Comparison of ENCODE assay signal across 12 mouse cellular contexts in genomic region chr15:80839653-80840420, GRCm38 (mm10).
DNase-seq lines count a peak whose midpoint lies in the region; ATAC-seq and TF ChIP-seq lines count a peak whose summit lies in the region.
"Had no signal": no experiment of that assay in that cellular context is flagged by ENCODE, and none has a peak within 500 bp of the region (broad histone marks: within the 10 kb centered on the region; RNA-seq: fewer than 3 reads in every experiment).

No protein-coding gene starts in this region.

- H3K9ac ChIP-seq in stomach, postnatal 0 days (ENCODE audit: low read length): no peak overlapping the region
- no peak overlapping the region for H3K9ac ChIP-seq in hindbrain, embryonic 16.5 days (ENCODE audit: low read depth, low read length)
- no peak overlapping the region for H3K9ac ChIP-seq in heart, embryonic 11.5 days (ENCODE audit: low read depth, low read length)
- H3K9ac ChIP-seq: heart, embryonic 12.5 days had no signal

- 0 out of 2 replicates have a peak overlapping the region, but pooled peaks have one; percentile 30 for H3K27ac ChIP-seq in stomach, postnatal 0 days (replicated peaks)
- no peak overlapping the region for H3K27ac ChIP-seq in hindbrain, embryonic 16.5 days (ENCODE audit: low read depth, low read length)
- no peak overlapping the region for H3K27ac ChIP-seq in heart, embryonic 11.5 days (ENCODE audit: low read depth, low read length)
- H3K27ac ChIP-seq: hindbrain, embryonic 10.5 days had no signal

- H3K4me1 ChIP-seq in stomach, postnatal 0 days (replicated peaks; ENCODE audit: control insufficient read depth, insufficient read depth): peaks cover 3% of the 10 kb centered on the region; the same call in 1 of the 2 replicates
- peaks cover 5% of the 10 kb centered on the region for H3K4me1 ChIP-seq in hindbrain, embryonic 16.5 days (ENCODE audit: control insufficient read depth, insufficient read depth, low read depth, low read length)
- peaks cover 23% of the 10 kb centered on the region for H3K4me1 ChIP-seq in heart, embryonic 11.5 days (ENCODE audit: control insufficient read depth, insufficient read depth, low read length)

- no peak for ATAC-seq in stomach, postnatal 0 days (ENCODE audit: low FRiP score, low TSS enrichment)
- ATAC-seq in hindbrain, embryonic 16.5 days: no peak
- no peak for ATAC-seq in heart, embryonic 11.5 days (replicated peaks; ENCODE audit: insufficient number of reproducible peaks, low FRiP score, low TSS enrichment)

- H3K27me3 ChIP-seq in stomach, postnatal 0 days (ENCODE audit: control insufficient read depth, insufficient read depth, low read length): no peaks in the 10 kb centered on the region
- H3K27me3 ChIP-seq in hindbrain, embryonic 16.5 days (replicated peaks; ENCODE audit: control insufficient read depth, insufficient read depth, low read length): no peaks in the 10 kb centered on the region
- no peaks in the 10 kb centered on the region for H3K27me3 ChIP-seq in heart, embryonic 11.5 days (ENCODE audit: control insufficient read depth, insufficient read depth, low read length)
- H3K27me3 ChIP-seq: heart, embryonic 12.5 days; megakaryocyte, embryonic 14.5 days had no signal

- no peaks in the 10 kb centered on the region for H3K9me3 ChIP-seq in stomach, postnatal 0 days (ENCODE audit: control insufficient read depth, low read length)
- H3K9me3 ChIP-seq in hindbrain, embryonic 16.5 days (ENCODE audit: control insufficient read depth, low read length): no peaks in the 10 kb centered on the region
- no peaks in the 10 kb centered on the region for H3K9me3 ChIP-seq in heart, embryonic 11.5 days (replicated peaks; ENCODE audit: control insufficient read depth, low read length)
- H3K9me3 ChIP-seq: heart, embryonic 12.5 days; hindbrain, embryonic 10.5 days; megakaryocyte, embryonic 14.5 days had no signal

- TF ChIP-seq CTCF in stomach, postnatal 0 days (IDR thresholded peaks at IDR 0.05; ENCODE audit: low read depth): no peak

- no peaks in the 10 kb centered on the region for H3K36me3 ChIP-seq in stomach, postnatal 0 days (ENCODE audit: control insufficient read depth, insufficient read depth, low read length)
- no peaks in the 10 kb centered on the region for H3K36me3 ChIP-seq in hindbrain, embryonic 16.5 days (ENCODE audit: control insufficient read depth, insufficient read depth, low read length)
- H3K36me3 ChIP-seq in heart, embryonic 11.5 days (ENCODE audit: control insufficient read depth, insufficient read depth, low read length): no peaks in the 10 kb centered on the region
- H3K36me3 ChIP-seq: heart, embryonic 12.5 days; hindbrain, embryonic 10.5 days had no signal

- no peak overlapping the region for H3K4me2 ChIP-seq in stomach, postnatal 0 days (replicated peaks; ENCODE audit: low read depth)
- H3K4me2 ChIP-seq in hindbrain, embryonic 16.5 days (ENCODE audit: low read length): no peak overlapping the region
- no peak overlapping the region for H3K4me2 ChIP-seq in heart, embryonic 11.5 days
- H3K4me2 ChIP-seq: heart, embryonic 12.5 days had no signal

- TF ChIP-seq EP300 in stomach, postnatal 0 days (optimal IDR thresholded peaks at IDR 0.05): no peak

- peak; percentile 25 for DNase-seq in kidney, adult 18-20 months
- no peak for DNase-seq in kidney, adult 9 months
- DNase-seq in right cerebral cortex, postnatal 14 days: peak; percentile 19
- DNase-seq in right cerebral cortex, postnatal 25 days: no peak
- DNase-seq in kidney, postnatal 4 days: peak; percentile 12 to 27
- DNase-seq in stomach, postnatal 0 days (ENCODE audit: low spot score): no peak
- DNase-seq: adrenal gland, adult 2 months had no signal

- WGBS in stomach, postnatal 0 days: 52% methylated on average over 9 of the region's 9 CpGs
- 71% methylated on average over 9 of the region's 9 CpGs for WGBS in hindbrain, embryonic 16.5 days
- 65% methylated on average over 9 of the region's 9 CpGs for WGBS in heart, embryonic 11.5 days (ENCODE audit: insufficient replicate concordance)

- no peak overlapping the region for H3K4me3 ChIP-seq in stomach, postnatal 0 days (ENCODE audit: low read depth, low read length)
- H3K4me3 ChIP-seq in hindbrain, embryonic 16.5 days (ENCODE audit: low read length): no peak overlapping the region
- H3K4me3 ChIP-seq in heart, embryonic 11.5 days (ENCODE audit: low read depth, low read length): no peak overlapping the region
- H3K4me3 ChIP-seq: heart, embryonic 12.5 days; hindbrain, embryonic 10.5 days; megakaryocyte, embryonic 14.5 days had no signal

Comparison
In these comparisons a context has a peak if more than half of its experiments do, and no peak if none do; other contexts are left out.
1. DNase-seq: peak in kidney, adult 18-20 months (single experiment), right cerebral cortex, postnatal 14 days (single experiment) and kidney, postnatal 4 days (2 of 2); none in kidney, adult 9 months (single experiment), right cerebral cortex, postnatal 25 days (single experiment) and stomach, postnatal 0 days (single experiment).